Mouse (Mus musculus) hindbrain, embryonic 12.5 days (tissue): Measurements from ENCODE around the gene Pan2. TPM values are rescaled to one million over a fixed set of nuclear protein-coding genes. Genes with fewer than 3 reads are reported as not detected.
"Not testable (repeated sequence)": the region's sequence is repeated elsewhere in the genome, so short reads cannot be mapped to it uniquely, and the experiment has no call there.

ENCODE experiments used
- ATAC-seq: fragments of 200-750 bp; cut with Nextera tagmentation; 2 replicates; pipeline ENCODE4 v1.8.0; 2017; ENCODE audit warnings: moderate TSS enrichment; ENCODE audit not compliant: low FRiP score
- H3K27ac ChIP-seq: fragments of 300-500 bp; sonication (generic); 2 replicates; pipeline ENCODE4 v1.5.1; 2016; ENCODE audit warnings: mild to moderate bottlenecking
- H3K27me3 ChIP-seq: fragments of 300-500 bp; sonication (generic); 2 replicates; pipeline ENCODE4 v1.6.1; 2016; ENCODE audit warnings: mild to moderate bottlenecking
- H3K36me3 ChIP-seq: fragments of 300-500 bp; sonication (generic); 2 replicates; pipeline ENCODE4 v1.6.1; 2016; ENCODE audit warnings: mild to moderate bottlenecking
- H3K4me1 ChIP-seq: fragments of 300-500 bp; sonication (generic); 2 replicates; pipeline ENCODE4 v1.6.1; 2016
- H3K4me2 ChIP-seq: fragments of 300-500 bp; sonication (generic); replicated peaks from 2 replicates; pipeline ENCODE4 v1.6.1; 2016; ENCODE audit warnings: mild to moderate bottlenecking
- H3K4me3 ChIP-seq: fragments of 300-500 bp; sonication (generic); 2 replicates; pipeline ENCODE4 v1.5.1; 2016; ENCODE audit warnings: mild to moderate bottlenecking
- H3K9ac ChIP-seq: fragments of 300-500 bp; sonication (generic); 2 replicates; pipeline ENCODE4 v1.6.1; 2016; ENCODE audit warnings: mild to moderate bottlenecking, moderate library complexity
- H3K9me3 ChIP-seq: fragments of 300-500 bp; sonication (generic); replicated peaks from 2 replicates; pipeline ENCODE4 v1.6.1; 2016; ENCODE audit warnings: mild to moderate bottlenecking
- WGBS: fragments of 180-500 bp; shearing (Covaris S2); methylation state at CpG from one replicate; pipeline ENCODE4 v1.1.7; 2016; 5-methylcytosine and 5-hydroxymethylcytosine counted together
- polyA plus RNA-seq: library from polyadenylated mRNA; unstranded; fragments of >200 nt; fragmentation: Nextera tagmentation; extraction: Ambion mirVana; gene quantifications from 2 replicates; pipeline ENCODE4 v1.2.1, GENCODE M21; 2016

Pan2 gene
- polyA plus RNA-seq, 1 experiment from 2014 or later: 34.1 TPM

DNA sequence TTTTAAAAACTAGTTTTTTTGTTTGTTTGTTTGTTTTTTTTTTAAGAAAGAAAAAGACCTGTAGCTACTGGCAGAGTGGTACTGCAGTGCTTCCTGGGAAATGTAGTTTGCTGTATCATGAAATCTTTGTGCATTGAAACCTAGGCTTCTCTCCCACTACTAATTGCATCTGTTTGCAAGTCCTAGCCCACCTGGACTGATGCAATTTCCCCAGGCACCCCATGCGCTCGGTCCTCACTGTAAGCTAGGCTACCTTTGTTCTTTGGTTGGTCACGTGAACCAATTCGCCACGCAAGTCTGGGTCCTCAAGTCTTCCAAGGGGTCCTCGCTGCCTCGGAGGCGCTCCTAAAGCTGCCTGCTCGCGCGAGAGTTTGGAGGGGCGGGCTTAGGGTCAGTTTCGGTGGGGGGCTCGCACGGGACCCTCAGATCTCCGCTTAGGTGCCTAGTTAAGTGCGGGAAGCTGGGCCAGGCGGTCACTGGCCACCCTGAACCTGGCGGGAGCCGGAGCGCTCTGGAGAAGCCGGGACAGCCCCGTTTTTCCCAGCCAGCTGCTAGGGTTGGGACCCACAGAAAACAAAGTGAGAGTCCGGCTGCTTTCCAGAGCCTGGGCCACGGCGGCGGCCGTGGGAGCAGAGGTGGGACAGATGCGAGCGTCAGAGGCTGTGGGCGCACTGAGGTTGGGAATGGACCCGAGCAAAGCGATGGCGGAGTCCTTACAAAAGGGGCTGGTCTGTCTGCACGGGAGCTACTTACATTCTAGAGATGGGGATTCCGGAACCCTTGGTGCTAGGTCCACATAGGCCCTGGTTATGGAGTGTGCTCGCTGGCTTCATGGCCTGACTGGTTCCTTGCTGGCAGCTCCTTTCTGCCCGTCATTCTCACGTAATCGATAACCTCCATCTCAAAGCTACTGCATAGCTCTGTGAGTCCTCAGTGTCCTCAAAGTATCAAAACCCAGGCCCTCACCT is 19.3 kb downstream of the Pan2 start, which contains the start of gene Cnpy2:
Cnpy2 (plus strand) TSS at position 319 of the 968 bp plus-strand sequence.
- H3K9me3 ChIP-seq: no peaks in the 10 kb centered on the region
- peak within 1 kb of the TSS; percentile 95 for H3K27ac ChIP-seq
- peak within 1 kb of the TSS; percentile 76 for H3K4me2 ChIP-seq
- ATAC-seq: peak; percentile 97
- H3K9ac ChIP-seq: peak within 1 kb of the TSS; percentile 82
- no peaks in the 10 kb centered on the region for H3K27me3 ChIP-seq
- peak within 1 kb of the TSS; percentile 60 for H3K4me3 ChIP-seq
- WGBS: under 1% methylated on average over 38 of the region's 40 CpGs
- H3K4me1 ChIP-seq: peaks cover 17% of the 10 kb centered on the region
- H3K36me3 ChIP-seq: peaks cover 50% of the 10 kb centered on the region

- no peak for ATAC-seq
- peak overlapping the region; percentile 76 for H3K4me2 ChIP-seq
- H3K9ac ChIP-seq: peak overlapping the region; percentile 82
- no peaks in the 10 kb centered on the region for H3K9me3 ChIP-seq
- no peaks in the 10 kb centered on the region for H3K27me3 ChIP-seq
- 87% methylated on average over 8 of the region's 8 CpGs for WGBS
- H3K4me1 ChIP-seq: peaks cover 17% of the 10 kb centered on the region
- H3K4me3 ChIP-seq: peak overlapping the region; percentile 60
- H3K27ac ChIP-seq: peak overlapping the region; percentile 95
- H3K36me3 ChIP-seq: peaks cover 50% of the 10 kb centered on the region
These were observed 20.4 kb downstream of the Pan2 start for GRCm38 (mm10) chr10:128323516-128323915.

- no peaks in the 10 kb centered on the region for H3K27me3 ChIP-seq
- peaks cover 44% of the 10 kb centered on the region for H3K36me3 ChIP-seq
- H3K4me1 ChIP-seq: peaks cover 13% of the 10 kb centered on the region
- H3K4me2 ChIP-seq: no peak overlapping the region
- ATAC-seq: no peak
- 93% methylated on average over 8 of the region's 8 CpGs for WGBS
- no peaks in the 10 kb centered on the region for H3K9me3 ChIP-seq
- no peak overlapping the region for H3K4me3 ChIP-seq
- H3K27ac ChIP-seq: no peak overlapping the region
- H3K9ac ChIP-seq: no peak overlapping the region
These were observed 23.7 kb downstream of the Pan2 start for GRCm38 (mm10) chr10:128326825-128327224.

GRCm38 (mm10) chr10:128327610-128328009 is 24.5 kb downstream of the Pan2 start:
- no peak overlapping the region for H3K4me3 ChIP-seq
- H3K4me2 ChIP-seq: no peak overlapping the region
- H3K27me3 ChIP-seq: no peaks in the 10 kb centered on the region
- peaks cover 44% of the 10 kb centered on the region for H3K36me3 ChIP-seq
- H3K27ac ChIP-seq: no peak overlapping the region
- no peak overlapping the region for H3K9ac ChIP-seq
- ATAC-seq: no peak
- WGBS: 92% methylated on average over 10 of the region's 10 CpGs
- H3K9me3 ChIP-seq: no peaks in the 10 kb centered on the region
- peaks cover 13% of the 10 kb centered on the region for H3K4me1 ChIP-seq

DNA sequence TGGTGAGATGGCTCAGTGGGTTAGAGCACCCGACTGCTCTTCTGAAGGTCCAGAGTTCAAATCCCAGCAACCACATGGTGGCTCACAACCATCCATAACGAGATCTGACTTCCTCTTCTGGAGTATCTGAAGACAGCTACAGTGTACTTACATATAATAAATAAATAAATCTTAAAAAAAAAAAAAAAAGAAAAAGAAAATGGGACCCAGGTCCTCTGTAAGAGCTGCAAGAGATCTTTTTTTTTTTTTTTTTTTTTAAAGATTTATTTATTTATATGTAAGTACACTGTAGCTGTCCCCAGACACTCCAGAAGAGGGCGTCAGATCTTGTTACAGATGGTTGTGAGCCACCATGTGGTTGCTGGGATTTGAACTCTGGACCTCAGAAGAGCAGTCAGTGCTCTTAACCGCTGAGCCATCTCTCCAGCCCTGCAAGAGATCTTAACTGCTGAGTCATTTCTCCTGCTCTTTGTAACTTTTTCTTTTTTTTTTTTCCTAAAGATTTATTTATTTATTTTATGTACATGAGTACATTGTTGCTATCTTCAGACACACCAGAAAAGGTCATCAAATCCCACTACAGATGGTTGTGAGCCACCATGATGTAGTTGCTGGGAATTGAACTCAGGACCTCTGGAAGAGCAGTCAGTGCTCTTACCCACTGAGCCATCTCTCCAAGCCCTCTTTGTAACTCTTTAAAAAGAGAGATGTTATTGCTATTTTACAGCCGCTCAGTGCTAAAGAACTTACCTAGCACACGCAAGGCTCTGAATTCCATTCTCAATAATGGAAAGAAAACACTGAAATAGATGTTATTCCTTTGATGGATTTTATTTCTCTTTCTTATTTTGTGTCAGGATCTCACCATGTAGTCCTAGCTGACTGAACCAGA is 29.5 kb downstream of the Pan2 start:
- H3K4me3 ChIP-seq, H3K27ac ChIP-seq, ATAC-seq, H3K4me1 ChIP-seq, H3K9me3 ChIP-seq, H3K4me2 ChIP-seq, H3K9ac ChIP-seq, H3K27me3 ChIP-seq: not testable (repeated sequence)
- whole genome bisulfite sequencing: 82% methylated on average over 6 of the region's 6 CpGs
- H3K36me3 ChIP-seq: peaks cover 22% of the 10 kb centered on the region

GRCm38 (mm10) chr10:128335582-128335981 is 32.4 kb downstream of the Pan2 start:
- Histone ChIP-seq H3K27me3 (no peaks in the 10 kb centered on the region), H3K9ac (no peak overlapping the region), H3K4me3 (no peak overlapping the region), H3K4me1 (peaks cover 21% of the 10 kb centered on the region), H3K4me2 (no peak overlapping the region), H3K27ac (no peak overlapping the region), H3K36me3 (no peaks in the 10 kb centered on the region), H3K9me3 (no peaks in the 10 kb centered on the region)
- ATAC-seq: no peak
- WGBS: 3% methylated on average over 4 of the region's 4 CpGs

DNA sequence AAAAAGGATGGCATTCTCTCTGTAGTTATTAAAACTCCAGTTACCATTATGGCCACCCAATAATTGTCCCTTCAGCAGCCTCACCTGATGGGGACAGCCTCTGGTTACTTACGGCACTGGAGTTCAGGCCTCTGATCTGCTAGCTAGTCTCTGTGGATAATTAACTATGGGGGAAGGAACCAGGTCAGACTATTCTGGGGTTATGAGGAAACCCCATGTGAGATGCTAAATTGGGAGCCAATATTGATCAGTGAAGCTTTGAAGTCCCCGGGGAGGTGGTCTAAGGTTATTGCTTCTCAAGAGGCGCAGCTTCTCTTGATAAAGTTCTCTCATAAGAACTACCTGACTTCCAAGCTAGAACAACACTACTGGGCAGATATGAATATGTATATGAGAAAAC is 33.1 kb downstream of the Pan2 start:
- Histone ChIP-seq H3K4me2 (no peak overlapping the region; the same call in 1 of the 2 replicates), H3K36me3 (no peaks in the 10 kb centered on the region), H3K4me3 (no peak overlapping the region), H3K27me3 (no peaks in the 10 kb centered on the region), H3K4me1 (peaks cover 21% of the 10 kb centered on the region), H3K27ac (no peak overlapping the region), H3K9ac (no peak overlapping the region), H3K9me3 (no peaks in the 10 kb centered on the region)
- no peak for ATAC-seq
- WGBS: 98% methylated on average over 3 of the region's 3 CpGs

- WGBS: 86% methylated on average over 3 of the region's 3 CpGs
- H3K36me3 ChIP-seq: no peaks in the 10 kb centered on the region
- no peaks in the 10 kb centered on the region for H3K27me3 ChIP-seq
- H3K9me3 ChIP-seq: no peaks in the 10 kb centered on the region
- H3K27ac ChIP-seq: no peak overlapping the region
- ATAC-seq: no peak
- H3K4me3 ChIP-seq: peak overlapping the region; percentile 79; the same call in 1 of the 2 replicates
- peaks cover 21% of the 10 kb centered on the region for H3K4me1 ChIP-seq
- H3K4me2 ChIP-seq: peak overlapping the region; percentile 93
- no peak overlapping the region for H3K9ac ChIP-seq
These were observed 33.5 kb downstream of the Pan2 start for GRCm38 (mm10) chr10:128336597-128336996.

DNA sequence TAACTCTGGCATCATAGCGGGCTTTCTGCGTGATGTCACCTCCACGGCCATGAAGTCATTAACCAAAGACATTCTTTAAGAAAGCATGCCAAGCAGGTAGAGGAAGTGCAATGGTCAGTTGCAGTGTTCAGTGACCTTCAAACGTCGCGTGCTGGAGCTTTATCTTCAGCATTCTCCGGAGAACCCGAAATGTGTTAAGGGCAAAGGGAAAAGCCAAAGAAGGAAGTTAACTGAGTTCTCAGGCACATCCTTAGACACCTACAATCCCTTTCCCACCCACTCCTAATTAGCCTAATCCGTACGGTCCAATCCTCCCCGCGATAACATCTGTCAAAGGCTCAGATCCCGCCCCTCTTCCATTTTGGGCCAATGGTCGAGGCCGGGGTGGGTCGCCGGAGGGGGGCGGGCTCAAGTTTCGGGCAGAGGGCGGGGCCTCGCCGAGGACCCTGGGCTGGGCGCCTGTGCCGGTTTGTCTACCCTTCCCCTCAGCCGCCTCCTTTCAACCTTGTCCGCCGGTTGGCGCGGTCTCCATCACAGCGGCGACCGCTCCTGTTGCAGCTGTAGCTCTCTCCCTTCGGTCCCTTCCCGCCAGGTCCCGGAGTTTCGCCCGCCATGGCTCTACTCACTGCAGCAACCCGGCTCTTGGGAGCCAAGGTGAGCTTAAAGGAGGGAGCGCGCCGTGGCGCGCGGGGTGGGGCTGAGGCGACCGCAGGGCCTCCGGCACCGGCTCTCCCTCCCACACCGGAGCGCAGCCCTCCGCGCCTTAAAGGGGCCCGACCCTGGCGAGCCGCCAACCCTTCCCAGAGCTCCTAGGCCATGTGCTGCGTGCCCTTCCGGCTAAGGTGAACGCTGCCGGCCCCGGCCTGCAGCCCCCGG is 34.4 kb downstream of the Pan2 start, which contains the start of gene Cs:
Cs (plus strand) TSS at position 429 of the 876 bp plus-strand sequence.
- Histone ChIP-seq H3K9ac (peak within 1 kb of the TSS; percentile 90), H3K4me3 (peak within 1 kb of the TSS; percentile 79), H3K27me3 (no peaks in the 10 kb centered on the region), H3K27ac (peak within 1 kb of the TSS; percentile 93), H3K9me3 (no peaks in the 10 kb centered on the region), H3K4me2 (peak within 1 kb of the TSS; percentile 93), H3K4me1 (peaks cover 21% of the 10 kb centered on the region), H3K36me3 (no peaks in the 10 kb centered on the region)
- peak; percentile 99 for ATAC-seq
- 3% methylated on average over 60 of the region's 61 CpGs for WGBS

- WGBS: 18% methylated on average over 5 of the region's 5 CpGs
These were observed 35.3 kb downstream of the Pan2 start for GRCm38 (mm10) chr10:128338415-128338814.

DNA sequence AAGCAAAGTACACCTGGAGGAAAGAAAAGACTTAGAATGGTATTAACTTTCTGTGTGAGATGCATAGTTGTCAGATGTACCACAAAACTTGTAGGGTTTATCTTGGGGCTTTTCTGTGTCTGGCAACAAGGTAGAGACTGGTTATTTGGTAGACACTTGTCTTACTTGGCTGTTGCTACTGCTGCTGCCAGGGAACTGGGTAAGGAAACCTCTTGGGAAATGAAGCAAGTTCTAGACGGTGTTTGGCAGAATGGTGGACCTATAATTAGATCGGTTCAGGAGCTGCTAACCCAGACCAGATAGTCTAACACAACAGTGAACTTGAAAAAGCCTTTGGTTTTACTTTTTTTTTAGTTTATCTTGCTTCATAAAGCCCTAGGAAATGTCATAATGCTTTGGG is 35.8 kb downstream of the Pan2 start:
- Histone ChIP-seq H3K9me3 (no peaks in the 10 kb centered on the region), H3K4me2 (peak overlapping the region; percentile 93), H3K36me3 (no peaks in the 10 kb centered on the region), H3K4me3 (peak overlapping the region; percentile 79; the same call in 1 of the 2 replicates), H3K27ac (no peak overlapping the region), H3K27me3 (no peaks in the 10 kb centered on the region), H3K9ac (0 out of 2 replicates have a peak overlapping the region, but pooled peaks have one; percentile 90), H3K4me1 (peaks cover 21% of the 10 kb centered on the region)
- no peak for ATAC-seq
- WGBS: 91% methylated on average over 2 of the region's 2 CpGs

More at GRCm38 (mm10) chr10:128338415-128338814, 35.3 kb downstream of the Pan2 start:
- Histone ChIP-seq H3K9me3 (no peaks in the 10 kb centered on the region), H3K27ac (peak overlapping the region; percentile 93), H3K9ac (peak overlapping the region; percentile 90), H3K4me2 (peak overlapping the region; percentile 93), H3K36me3 (no peaks in the 10 kb centered on the region), H3K4me1 (peaks cover 21% of the 10 kb centered on the region), H3K27me3 (no peaks in the 10 kb centered on the region), H3K4me3 (peak overlapping the region; percentile 79)
- no peak for ATAC-seq
